Mouse (Mus musculus) midbrain, postnatal 0 days (tissue): ENCODE measurements around the gene Aamp. TPM values are rescaled to one million over a fixed set of nuclear protein-coding genes. Genes with fewer than 3 reads are reported as not detected.

Source experiments
- ATAC-seq: fragments of 200-750 bp; cut with Nextera tagmentation; 2 replicates; pipeline ENCODE4 v1.8.0; 2017; ENCODE audit warnings: moderate number of reproducible peaks, mild to moderate bottlenecking, moderate TSS enrichment, moderate library complexity; ENCODE audit not compliant: low FRiP score
- DNase-seq: peaks from one replicate; pipeline ENCODE4 v3.0.0-alpha.2; 2015; ENCODE audit warnings: low spot score
- H3K27ac ChIP-seq: fragments of 300-500 bp; sonication (generic); 2 replicates; pipeline ENCODE4 v1.5.1; 2014; ENCODE audit warnings: low read depth, mild to moderate bottlenecking, low read length, mixed read lengths
- H3K27me3 ChIP-seq: fragments of 300-500 bp; sonication (generic); 2 replicates; pipeline ENCODE4 v1.6.1; 2014; ENCODE audit warnings: low read length, control low read depth, mixed read lengths; ENCODE audit not compliant: insufficient read depth
- H3K36me3 ChIP-seq: fragments of 300-500 bp; sonication (generic); 2 replicates; pipeline ENCODE4 v1.6.1; 2014; ENCODE audit warnings: low read length, control low read depth, mixed read lengths; ENCODE audit not compliant: insufficient read depth
- H3K4me1 ChIP-seq: fragments of 300-500 bp; sonication (generic); 2 replicates; pipeline ENCODE4 v1.6.1; 2014; ENCODE audit warnings: mild to moderate bottlenecking, control low read depth, antibody characterized with exemption, low read length, mixed read lengths; ENCODE audit not compliant: insufficient read depth
- H3K4me2 ChIP-seq: fragments of 300-500 bp; sonication (generic); 2 replicates; pipeline ENCODE4 v1.6.1; 2014; ENCODE audit warnings: low read depth, mild to moderate bottlenecking, low read length, mixed read lengths; ENCODE audit not compliant: poor library complexity, severe bottlenecking
- H3K4me3 ChIP-seq: fragments of 300-500 bp; sonication (generic); 2 replicates; pipeline ENCODE4 v1.5.1; 2014; ENCODE audit warnings: low read depth, mild to moderate bottlenecking, low read length, moderate library complexity
- H3K9ac ChIP-seq: fragments of 300-500 bp; sonication (generic); replicated peaks from 2 replicates; pipeline ENCODE4 v1.6.1; 2014; ENCODE audit warnings: mild to moderate bottlenecking, low read length, moderate library complexity, mixed read lengths; ENCODE audit not compliant: poor library complexity, severe bottlenecking
- H3K9me3 ChIP-seq: fragments of 300-500 bp; sonication (generic); 2 replicates; pipeline ENCODE4 v1.6.1; 2016; ENCODE audit warnings: low read length, control low read depth
- CTCF ChIP-seq: IDR thresholded peaks from 2 replicates; pipeline ENCODE4 v1.5.1; 2016; ENCODE audit warnings: antibody characterized with exemption, mild to moderate bottlenecking
- WGBS: fragments of 180-500 bp; shearing (Covaris S2); extraction: QIAGEN DNeasy Blood & Tissue Kit; methylation state at CpG from one replicate; pipeline ENCODE4 v1.1.7; 2014; 5-methylcytosine and 5-hydroxymethylcytosine counted together
- polyA plus RNA-seq: library from polyadenylated mRNA; unstranded; fragments of >200 nt; fragmentation: Nextera tagmentation; extraction: Ambion mirVana; gene quantifications from 2 replicates; pipeline ENCODE4 v1.2.1, GENCODE M21; 2015
- total RNA-seq: library from RNA; depleted of rRNA; stranded (reverse); fragments of >200 nt; gene quantifications from 2 replicates; pipeline ENCODE4 v1.2.3, GENCODE M21; 2014

The Aamp gene
- total and polyA plus RNA-seq, 2 experiments from 2014 or later = 139 to 203 TPM

DNA sequence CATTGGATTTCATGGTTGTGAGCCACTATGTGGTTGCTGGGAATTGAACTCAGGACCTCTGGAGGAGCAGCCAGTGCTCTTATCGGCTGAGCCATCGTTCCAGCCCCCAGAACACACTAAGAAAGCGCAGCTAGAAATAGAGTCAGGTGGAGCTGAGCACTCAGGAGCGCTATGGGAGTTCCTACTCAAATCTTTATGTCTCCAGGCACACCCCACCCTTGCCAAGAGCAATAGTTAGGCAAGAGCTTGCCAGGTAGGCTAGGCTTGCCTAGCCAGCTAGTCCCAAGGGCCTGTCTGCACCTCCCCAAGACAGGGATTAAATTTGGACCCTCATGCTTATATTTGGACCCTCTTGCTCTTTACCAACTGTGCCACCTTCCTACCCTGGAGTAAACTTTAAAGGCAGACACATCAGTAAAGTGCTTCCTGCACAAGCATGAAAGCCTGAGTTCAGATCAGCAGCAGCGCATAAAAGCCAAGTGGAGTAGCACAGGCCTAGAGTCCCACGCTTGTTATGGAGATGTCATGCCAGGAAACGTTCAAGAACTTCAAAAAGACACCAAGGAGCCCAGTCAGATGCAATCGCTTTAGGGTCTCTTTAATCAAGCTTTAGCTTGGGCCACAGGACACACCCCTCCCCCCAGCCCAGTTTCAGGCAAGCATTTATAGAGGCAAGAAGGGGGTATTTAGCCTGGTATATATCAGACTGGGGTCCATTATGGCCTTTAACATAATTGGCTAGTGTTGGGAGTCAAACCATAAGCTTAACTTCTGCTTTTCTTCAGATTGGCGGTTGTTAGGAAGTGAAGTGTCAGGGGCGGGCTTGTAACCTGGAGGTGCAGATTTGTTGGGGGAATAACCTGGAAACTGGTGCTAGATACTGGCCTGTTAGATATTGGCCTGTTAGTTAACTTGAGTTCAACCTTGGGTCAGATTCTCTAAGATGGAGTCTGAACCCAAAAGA is 23.7 kb upstream of the Aamp start:
- Histone ChIP-seq H3K4me1 (0 out of 2 replicates have a peak, but pooled peaks cover 3% of the 10 kb centered on the region), H3K36me3 (no peaks in the 10 kb centered on the region), H3K9me3 (no peaks in the 10 kb centered on the region), H3K4me3 (no peak overlapping the region), H3K27ac (no peak overlapping the region), H3K27me3 (no peaks in the 10 kb centered on the region), H3K4me2 (no peak overlapping the region), H3K9ac (no peak overlapping the region)
- 80% methylated on average over 10 of the region's 10 CpGs for WGBS
- TF ChIP-seq CTCF = no peak
- ATAC-seq = no peak
- DNase-seq = no peak

DNA sequence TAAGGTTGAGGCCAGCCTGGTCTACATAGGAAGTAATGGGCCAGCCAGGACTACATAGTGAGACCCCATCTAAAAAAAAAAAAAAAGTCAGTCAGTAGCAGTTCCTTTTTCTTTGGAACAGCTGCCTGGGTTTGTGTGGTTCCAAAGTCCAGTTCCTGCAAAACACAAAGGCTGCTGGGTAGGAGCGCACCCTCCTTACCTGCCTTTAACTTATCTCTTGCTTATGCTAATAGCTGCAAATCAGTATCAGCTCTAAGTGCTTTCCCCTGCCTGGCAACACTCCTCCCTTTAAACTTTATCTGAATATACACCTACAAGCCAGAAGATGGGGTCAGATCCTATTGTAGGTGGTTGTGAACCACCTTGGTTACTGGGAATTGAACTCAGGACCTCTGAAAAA is 22.6 kb upstream of the Aamp start:
- Histone ChIP-seq H3K4me1 (0 out of 2 replicates have a peak, but pooled peaks cover 3% of the 10 kb centered on the region), H3K36me3 (no peaks in the 10 kb centered on the region), H3K9ac (no peak overlapping the region), H3K27ac (no peak overlapping the region), H3K4me2 (no peak overlapping the region), H3K9me3 (no peaks in the 10 kb centered on the region), H3K4me3 (no peak overlapping the region), H3K27me3 (peaks cover 9% of the 10 kb centered on the region)
- no peak for DNase-seq
- no peak for TF ChIP-seq CTCF
- ATAC-seq = no peak
- 91% methylated on average over 1 of the region's 1 CpGs for WGBS

DNA sequence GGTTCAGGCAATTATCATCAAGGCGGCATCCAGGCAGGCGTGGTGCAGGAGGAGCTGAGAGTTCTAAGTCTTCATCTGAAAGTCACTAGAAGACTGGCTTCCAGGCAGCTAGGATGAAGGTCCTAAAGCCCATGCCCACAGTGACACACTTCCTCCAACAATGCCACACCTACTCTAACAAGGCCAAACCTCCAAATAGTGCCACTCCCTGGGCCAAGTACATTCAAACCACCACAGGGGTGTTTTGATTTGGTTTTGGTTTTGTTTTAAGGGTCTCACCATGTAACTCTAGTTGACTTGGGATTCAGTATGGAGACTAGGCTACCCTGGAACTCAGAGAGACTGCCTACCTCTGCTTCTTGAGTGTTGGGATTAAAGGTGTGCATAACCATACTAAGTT is 21.0 kb upstream of the Aamp start, which contains the start of gene Tmbim1:
Tmbim1 (minus strand) TSS at position 101 of the 400 bp plus-strand sequence.
- Histone ChIP-seq H3K9me3 (no peaks in the 10 kb centered on the region), H3K27me3 (peaks cover 9% of the 10 kb centered on the region), H3K4me3 (no peak within 1 kb of the TSS), H3K9ac (no peak within 1 kb of the TSS), H3K4me1 (0 out of 2 replicates have a peak, but pooled peaks cover 3% of the 10 kb centered on the region), H3K27ac (no peak within 1 kb of the TSS), H3K36me3 (no peaks in the 10 kb centered on the region), H3K4me2 (no peak within 1 kb of the TSS)
- WGBS = 94% methylated on average over 2 of the region's 2 CpGs
- no peak for TF ChIP-seq CTCF
- DNase-seq (no peak), ATAC-seq (no peak)

DNA sequence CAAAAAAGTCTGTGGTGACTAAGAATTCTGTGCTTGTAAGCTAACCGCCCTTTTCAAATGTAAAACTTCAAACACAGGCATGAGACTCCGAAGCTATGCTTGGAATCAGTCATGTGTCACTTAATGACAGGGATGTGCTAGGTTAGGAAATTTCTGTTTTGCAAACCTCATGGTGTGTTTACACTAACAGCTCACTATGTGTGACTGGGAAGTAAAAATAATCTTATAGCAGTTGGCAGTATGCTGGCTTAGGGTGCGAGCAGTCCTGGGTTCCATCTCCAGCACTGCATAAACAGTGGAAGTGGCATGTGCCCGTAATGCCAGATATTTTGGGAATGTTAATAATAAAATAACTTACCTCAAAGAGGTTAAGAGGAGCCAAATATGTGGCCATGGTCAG is 20.4 kb upstream of the Aamp start:
- H3K9ac ChIP-seq = no peak overlapping the region
- DNase-seq (no peak), ATAC-seq (no peak)
- H3K9me3 ChIP-seq = no peaks in the 10 kb centered on the region
- no peaks in the 10 kb centered on the region for H3K36me3 ChIP-seq
- 86% methylated on average over 4 of the region's 4 CpGs for WGBS
- H3K4me1 ChIP-seq = 0 out of 2 replicates have a peak, but pooled peaks cover 3% of the 10 kb centered on the region
- no peak overlapping the region for H3K4me3 ChIP-seq
- no peak overlapping the region for H3K27ac ChIP-seq
- H3K27me3 ChIP-seq = peaks cover 9% of the 10 kb centered on the region
- H3K4me2 ChIP-seq = no peak overlapping the region
- no peak for TF ChIP-seq CTCF

DNA sequence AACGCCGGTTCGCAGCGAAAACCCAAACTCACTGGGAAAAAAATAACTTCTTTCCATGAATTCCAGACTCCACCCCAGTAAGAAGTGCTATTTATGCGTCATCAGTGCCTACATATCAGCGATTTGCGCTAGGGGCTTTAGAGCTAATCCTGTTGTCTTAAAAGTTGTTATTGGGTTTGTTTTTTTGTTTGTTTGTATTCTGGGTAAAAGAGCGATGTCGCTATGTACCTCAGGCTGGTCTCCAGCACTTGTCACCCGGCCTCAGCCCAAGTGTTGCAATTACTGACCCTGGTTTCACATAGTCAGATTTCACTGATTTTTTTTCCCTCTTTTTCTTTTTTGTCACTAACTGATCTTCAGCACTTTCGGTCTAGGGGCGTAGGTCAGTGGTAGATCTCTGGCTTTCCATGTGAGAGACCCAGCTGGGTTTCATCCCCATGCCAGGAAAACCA is 19.8 kb upstream of the Aamp start:
- Histone ChIP-seq H3K4me2 (peak overlapping the region; percentile 56), H3K27ac (peak overlapping the region; percentile 39; the same call in 1 of the 2 replicates), H3K9ac (peak overlapping the region; percentile 51), H3K4me3 (peak overlapping the region; percentile 41), H3K36me3 (no peaks in the 10 kb centered on the region), H3K27me3 (peaks cover 9% of the 10 kb centered on the region), H3K9me3 (no peaks in the 10 kb centered on the region), H3K4me1 (0 out of 2 replicates have a peak, but pooled peaks cover 3% of the 10 kb centered on the region)
- ATAC-seq (no peak), DNase-seq (no peak)
- TF ChIP-seq CTCF = no peak
- WGBS = 27% methylated on average over 12 of the region's 12 CpGs
